Mouse (Mus musculus) liver, embryonic 14.5 days (tissue): Measurements from ENCODE around the gene Npcd.

Experiments used
- CTCF ChIP-seq: IDR thresholded peaks from 2 replicates; pipeline ENCODE4 v1.5.1; 2016; ENCODE audit warnings: antibody characterized with exemption, low read depth, control low read depth
- EP300 ChIP-seq: IDR thresholded peaks from 2 replicates; pipeline ENCODE4 v1.6.1; 2016; ENCODE audit warnings: antibody characterized with exemption, low read depth

DNA sequence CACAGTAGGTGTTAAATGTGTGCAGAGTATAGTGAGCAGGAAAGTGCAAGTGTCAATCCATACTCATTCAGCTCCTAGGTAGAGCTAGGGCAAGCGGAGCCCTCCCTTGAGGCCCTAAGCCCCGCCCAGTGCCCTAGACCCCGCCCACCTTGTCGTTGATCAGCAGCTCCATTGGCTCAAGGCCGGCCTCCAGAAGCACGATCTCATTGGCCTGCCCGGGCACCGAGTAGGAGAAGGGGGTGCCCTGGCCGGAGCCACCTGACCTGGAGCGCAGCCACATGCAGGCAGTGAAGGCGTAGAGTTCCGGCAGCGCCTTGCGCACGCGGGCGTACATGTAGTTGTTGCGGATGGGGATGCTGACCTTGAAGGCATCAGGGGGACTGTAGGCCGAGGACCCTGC lies 41.6 kb downstream of the Npcd start:
- TF ChIP-seq CTCF (no peak), EP300 (no peak)
